Mouse (Mus musculus) ovary, postnatal 10 days (tissue): ENCODE results near the gene Sdhaf1.
A peak's percentile ranks its signal among the peaks of the same experiment; 100 is the strongest.

Experiments used
- DNase-seq: peaks from one replicate; pipeline ENCODE4 v3.0.0; 2022; ENCODE audit warnings: low spot score

Gene Sdhaf1

DNA sequence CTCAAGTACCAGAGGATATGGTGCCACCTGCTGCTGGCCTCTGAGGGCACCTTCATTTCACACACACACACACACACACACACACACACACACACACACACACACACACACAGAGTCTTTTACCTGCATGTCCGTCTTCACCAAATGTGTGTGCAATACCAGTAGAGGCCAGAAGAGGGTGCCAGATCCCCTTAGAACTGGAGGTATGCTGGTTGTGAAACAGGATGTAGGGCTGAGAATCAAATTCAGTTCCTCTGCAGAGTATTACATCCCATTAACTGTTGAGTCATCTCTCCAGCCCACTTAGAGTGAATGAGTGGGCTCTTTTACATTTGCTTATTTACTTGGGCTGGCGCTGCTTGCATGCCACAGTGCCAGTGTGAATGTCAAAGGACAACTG lies 1.7 kb upstream of the Sdhaf1 start:
- no peak for DNase-seq

DNA sequence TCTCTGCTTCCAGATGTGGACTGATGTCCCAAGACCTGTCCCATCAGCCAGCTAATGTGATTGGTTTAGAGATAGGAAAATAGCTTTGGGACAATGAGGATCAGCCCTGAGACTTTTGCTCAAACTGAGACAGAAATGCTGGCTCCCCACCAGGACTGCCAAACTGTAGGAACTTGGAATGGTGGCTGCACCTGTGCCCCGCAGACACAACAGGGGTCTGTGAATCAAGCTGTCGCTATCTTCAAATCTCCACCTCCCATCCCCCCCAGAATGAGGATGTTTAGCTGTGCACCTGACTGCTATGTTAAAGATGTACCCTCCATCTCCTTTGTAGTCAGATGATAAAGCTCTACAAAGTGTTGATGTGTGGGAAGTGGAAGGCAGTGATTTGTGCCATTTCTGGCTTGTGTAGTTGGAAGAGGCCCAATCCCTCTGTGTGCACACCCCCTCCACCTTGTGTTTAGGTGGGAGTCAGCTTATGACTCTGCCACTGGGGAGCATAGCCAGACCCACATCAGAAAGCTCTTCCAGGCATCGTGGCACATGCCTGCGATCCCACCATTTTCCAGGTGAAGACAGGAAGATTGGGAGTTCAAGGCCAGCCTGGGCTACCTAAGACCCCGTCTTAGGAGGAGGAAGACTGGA lies 727 bp upstream of the Sdhaf1 start:
- DNase-seq = no peak

DNA sequence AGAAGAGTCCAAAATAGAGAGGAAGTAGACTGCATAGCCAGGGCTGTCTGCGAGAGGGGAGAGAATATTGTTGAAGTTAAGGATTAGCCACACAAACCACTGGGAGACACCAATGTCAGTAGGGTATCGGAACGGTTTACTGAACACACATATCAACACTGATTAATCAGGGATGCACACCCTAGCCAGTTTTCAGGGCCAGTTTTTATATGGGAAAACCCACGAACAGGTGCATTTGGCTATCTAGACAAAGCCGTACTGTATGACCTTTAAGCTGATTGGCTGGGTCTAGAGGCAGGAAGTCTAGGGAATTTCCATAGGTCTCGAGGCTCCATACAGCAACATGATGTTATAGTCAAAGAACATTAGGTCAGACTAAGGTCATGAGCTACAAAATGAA lies 830 bp downstream of the Sdhaf1 start:
- DNase-seq = no peak

DNA sequence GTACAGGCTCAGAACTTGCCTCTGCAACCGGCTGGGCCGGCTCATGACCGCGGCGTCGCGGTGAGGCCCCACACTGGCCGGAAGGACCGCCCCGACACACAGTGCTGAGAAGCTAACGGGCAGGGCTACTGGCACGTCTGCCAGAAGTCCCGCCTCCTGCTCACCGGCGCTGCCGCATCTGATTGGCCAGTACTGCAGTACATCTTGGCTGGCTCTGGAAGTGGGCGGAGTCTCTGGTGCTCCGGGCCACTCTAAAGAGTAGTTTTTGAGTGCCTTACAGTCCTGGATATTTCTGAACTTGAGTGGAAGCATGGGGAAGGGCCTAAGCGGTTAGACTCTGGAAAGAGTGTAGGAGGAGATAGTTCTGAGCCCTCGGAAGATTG lies 1.4 kb downstream of the Sdhaf1 start:
- DNase-seq = peak; percentile 94

DNA sequence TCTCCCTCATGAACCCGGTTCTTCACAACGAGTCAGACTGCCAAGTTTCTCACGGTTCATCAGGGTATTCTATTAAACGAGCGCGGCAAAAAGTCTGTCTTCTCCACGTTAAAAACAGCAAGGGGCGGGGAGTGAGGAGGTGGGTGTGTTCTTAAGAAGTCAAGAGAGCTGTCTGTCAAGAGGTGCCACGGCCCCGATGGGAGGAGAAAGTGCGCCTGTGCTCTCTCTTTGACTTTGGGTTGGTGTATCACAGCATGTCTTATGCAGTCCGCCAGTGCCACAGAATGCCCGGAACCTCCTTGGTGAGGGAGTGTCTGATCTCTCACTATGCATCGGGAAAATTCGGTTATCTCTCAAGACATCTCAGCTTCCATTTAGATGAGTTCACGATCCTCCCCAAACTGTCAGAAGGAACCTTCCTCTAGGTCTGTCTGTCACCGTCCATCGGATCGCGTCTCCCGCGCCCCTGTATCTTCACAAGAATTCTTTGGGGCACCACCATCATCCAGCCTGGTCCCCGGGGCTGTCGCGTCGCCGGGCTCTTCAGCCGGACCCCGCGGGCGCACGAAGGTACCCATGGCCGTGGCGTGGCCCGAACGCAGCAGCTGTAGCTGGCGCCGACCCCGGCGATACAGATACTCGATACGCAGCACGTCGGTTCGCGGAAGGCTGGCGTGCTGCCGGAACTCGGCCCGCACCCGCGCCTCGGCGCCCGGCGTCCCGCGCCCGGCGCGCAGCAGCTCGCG lies 2.0 kb downstream of the Sdhaf1 start, which contains the start of gene E130208F15Rik:
E130208F15Rik (plus strand) TSS at position 202 of the 746 bp plus-strand sequence.
- no peak for DNase-seq

DNA sequence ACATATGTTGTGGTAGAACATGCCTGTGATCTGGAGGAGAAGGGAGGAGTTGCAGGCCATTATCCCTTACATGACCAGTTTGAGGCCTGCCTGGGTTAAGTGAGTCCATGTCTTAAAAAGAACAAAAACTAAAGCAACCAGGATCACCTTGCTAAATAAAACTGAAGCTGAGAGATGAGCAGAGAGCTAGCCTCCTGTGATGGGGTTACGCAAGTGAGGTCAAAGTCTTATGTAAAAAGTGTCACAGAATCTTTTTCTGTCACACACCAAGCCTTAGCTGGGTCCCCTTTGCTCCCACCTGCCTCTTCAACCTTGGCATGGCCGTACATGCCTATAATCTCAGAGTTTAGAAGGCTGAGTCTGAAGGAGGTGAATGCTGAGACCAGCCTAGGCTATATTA lies 2.7 kb downstream of the Sdhaf1 start:
- no peak for DNase-seq

DNA sequence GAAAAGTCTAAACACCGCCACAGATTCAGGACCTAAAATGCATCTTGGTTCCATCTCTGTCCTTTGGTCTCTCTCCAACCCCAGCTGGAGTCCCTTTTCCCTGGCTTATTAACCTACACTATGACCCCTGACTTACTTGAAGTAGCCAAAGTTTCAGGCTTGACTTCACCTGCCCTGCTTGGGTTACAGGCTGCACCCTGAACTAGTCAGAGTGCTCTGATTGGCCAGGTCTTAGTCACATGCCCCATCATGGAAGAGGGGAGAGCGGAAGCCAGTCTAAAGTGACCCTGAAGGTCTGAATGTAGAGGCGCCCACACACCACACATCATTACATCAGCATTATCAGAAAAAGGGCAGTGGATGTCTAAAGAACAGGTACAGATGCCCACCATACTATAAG lies 5.6 kb downstream of the Sdhaf1 start:
- DNase-seq = no peak

DNA sequence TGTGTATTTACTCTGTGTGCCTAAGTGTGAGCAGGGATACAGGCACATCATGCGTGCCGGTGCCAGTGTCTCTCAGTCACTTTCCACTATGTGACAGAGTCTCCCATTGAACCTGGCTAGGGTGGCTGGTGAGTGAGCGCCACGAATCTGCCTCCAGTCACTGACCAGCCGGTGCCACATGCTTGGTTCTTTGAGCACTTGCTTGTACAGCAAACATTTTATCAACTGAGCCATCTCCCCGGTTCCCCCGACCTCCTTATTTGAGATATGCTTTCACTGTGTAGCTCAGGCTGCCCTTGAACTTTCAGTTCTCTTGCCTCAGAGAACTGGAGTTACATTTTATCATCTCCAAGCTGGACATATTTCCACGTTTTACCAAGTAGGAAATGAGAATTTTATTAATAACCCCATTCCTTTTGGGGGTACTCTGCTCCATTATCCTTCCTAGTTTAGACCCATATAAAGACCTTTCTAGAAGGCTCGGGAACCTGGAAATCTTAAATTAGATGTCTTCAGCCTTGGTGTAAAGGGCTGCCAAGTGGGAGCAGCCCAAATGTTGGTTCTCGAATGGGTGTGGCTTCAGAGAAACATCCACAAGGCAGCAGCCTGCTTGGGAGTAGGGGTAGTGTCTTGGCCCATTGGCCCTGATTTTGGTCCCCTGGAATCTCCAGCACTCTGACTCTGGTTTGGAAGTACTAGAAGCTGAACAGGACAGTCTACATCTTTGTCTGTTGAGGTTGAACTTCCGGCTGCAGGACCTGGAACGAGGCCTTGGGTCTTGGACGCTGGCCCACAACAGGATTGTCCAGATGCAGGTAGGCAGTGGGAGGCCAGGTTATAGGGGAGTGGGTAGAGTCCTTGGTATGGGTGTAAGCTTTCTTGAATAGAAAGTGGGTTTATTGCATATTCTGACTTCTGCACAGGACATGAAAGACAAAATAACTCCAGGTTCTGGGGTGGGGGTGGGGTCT lies 7.9 kb downstream of the Sdhaf1 start:
- DNase-seq = no peak

DNA sequence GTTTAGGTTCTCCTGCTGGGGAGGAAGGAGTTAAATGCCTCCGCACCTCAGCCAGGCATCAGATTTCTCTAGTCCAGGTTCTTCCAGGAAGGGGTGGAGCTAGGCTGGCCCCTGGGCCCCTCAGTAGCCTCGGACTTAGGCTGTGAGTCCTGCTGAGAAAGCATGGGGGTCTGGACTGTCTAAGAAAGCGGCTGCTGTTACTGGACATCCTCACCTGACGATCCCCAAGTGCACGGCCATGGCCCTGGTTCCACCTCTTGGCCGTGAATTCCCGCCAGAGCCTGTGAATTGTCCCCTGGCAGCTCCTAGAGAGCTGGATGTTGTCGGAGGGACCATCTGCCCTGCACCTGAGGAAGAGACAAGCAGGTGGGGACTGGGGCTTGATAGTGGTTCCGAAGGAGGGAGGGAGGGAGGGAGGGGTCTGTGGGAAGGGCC lies 9.0 kb downstream of the Sdhaf1 start, which contains the start of gene Syne4:
Syne4 (plus strand) TSS at position 87 of the 435 bp plus-strand sequence.
- no peak for DNase-seq

DNA sequence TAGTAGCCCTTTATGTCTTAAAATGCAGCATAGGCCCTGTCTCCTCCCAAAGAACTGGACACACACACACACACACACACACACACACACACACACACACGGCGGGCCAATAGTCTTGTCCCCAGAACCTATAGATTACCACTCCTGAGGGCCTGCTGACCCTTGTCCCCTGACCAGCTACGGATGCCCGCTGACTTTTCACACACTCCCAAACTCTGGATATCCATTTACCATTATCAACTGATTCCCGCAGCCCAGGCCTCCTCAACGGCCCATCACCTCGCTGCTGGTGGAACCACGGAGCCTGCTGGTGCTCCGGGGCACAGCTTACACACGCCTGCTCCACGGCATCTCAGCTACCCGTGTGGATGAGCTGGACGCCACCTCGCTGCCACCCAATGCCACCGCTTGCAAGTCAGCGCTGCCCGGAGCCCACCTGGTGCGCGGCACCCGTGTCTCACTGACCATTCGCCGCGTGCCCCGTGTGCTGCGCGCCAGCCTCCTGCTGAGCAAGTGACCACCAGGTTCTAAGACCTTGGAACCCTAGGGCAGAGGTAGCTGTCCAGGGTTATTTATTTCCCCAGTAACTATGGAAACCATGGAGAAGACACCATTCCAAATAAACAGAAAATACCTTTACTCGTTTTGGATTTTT lies 9.9 kb downstream of the Sdhaf1 start:
- no peak for DNase-seq

DNA sequence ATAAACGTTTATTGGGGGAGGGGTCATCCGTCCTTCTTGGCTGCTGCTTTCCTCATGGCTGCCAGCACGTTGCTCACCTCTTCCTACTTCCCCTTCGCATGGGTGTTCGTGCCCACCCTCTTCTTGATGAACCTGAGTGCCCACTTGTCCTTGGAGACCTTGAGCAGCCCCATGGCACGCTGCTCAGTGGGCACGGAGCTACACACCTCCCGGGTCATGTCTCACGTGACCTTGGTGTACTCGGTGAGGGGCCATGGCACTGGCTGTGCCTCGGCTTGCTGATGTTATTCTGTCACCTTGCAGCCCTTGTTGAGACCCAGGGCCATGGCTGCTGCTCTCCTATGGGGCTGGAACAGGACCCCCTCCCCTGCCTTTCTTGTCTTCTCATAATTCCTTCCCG lies 13.6 kb downstream of the Sdhaf1 start:
- DNase-seq = no peak

DNA sequence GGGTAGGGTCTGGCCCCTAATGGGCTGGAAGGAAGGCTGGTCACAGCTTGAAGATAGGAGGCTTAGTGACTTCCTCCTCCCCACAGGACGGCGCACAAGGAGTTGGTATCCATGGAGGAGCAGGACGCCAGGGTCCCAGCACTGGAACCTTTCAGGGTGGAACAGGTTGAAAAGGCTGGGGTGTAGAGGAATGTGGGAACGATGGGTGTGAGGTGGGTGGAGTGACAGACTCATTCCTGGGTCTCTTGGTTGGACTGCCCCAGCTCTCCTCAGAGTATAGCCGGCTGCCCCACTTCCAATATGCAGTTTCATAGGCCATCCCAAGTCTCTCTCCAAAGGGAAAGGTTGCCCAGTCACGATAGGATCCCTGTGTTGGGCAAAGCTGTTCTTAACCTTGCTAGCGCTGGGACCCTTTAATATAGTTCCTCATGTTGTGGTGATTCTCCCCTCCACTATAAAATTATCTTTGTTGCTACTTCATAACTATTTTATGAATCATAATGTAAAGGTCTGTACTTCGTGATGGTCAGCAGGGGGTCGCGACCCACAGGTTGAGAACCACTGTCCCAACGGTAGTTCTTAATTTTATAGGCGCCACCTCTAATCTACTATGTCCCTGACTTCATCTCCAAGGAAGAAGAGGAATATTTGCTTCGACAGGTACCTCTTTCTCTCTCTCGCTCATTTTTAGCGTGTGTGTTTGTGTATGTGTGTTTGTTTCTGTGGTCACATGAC lies 14.1 kb downstream of the Sdhaf1 start:
- DNase-seq = no peak

DNA sequence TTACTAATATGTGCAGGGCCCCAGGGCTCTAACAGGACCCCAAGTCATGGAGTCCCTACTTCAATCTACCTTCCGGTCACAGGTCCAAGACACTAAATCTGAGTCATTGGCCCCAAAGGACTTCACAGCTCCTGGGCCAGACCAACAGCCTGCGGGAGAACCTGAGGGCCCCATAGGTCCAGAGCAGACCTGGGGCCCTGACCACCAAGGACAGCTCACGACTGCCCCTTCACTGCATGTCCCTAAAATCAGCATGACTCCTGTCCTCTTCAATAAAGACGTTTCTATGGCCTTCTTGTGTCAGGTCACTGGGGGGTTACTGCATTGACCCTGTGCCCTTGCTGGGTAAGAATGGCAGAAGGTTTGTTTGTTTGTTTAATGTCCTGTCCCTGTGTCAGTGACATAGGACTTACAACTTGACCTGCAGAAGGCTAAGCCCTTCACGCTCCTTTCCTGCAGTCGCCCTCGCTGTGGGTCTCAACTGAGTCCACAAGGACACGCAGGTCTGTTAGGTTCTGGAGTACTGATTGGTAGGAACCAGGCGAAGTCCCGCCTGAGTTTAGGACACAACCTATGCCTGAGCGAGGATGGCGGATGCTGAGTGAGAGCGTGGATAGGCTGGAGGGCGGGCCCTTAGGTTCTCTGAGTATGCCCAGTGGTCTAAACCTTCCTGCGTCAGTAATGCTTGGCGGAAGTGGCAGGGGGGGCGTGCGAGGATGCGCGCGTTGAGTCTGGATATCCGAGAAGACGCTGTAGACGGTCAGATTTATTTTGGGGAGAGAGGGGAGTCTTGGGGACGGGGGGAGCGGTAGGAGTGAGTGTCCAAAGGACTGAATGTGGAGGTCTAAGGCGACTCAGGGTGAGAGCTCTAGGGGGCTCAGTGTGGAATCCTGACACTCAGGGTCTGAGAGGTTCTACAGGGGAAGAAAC lies 15.4 kb downstream of the Sdhaf1 start, which contains the start of gene Alkbh6:
Alkbh6 (plus strand) TSS at position 642 of the 930 bp plus-strand sequence.
- peak; percentile 69 for DNase-seq

DNA sequence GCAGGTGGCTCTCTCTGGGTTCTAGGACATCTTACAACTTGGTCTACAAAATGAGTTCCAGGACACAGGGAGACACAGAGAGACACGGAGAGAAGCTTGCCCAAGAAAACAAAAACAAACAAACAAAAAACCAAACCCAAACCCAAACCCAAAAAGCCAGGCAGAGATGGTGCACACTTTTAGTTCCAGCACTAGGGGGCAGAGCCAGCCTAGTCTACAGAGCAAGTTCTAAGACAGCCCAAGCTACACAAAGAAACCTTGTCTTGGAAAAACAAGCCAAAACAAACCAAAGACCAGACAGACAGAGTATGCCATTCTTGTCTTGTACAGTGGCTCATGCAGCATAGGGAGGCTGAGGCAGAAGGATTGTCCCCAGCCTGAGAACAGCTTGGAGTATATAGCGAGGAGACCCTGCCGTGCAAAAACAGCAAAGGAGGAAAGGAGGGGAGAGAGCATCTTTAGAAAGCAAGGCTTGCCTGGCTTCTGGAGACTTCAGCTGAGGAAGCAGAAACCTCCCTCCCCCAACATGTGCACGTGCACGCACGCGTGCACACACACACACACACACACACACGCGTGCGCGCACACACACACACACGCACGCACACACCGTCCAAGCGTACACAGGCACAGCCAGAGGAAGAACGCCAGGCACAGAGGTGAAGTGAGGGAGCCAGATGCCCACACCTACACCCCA lies 17.5 kb downstream of the Sdhaf1 start:
- no peak for DNase-seq

DNA sequence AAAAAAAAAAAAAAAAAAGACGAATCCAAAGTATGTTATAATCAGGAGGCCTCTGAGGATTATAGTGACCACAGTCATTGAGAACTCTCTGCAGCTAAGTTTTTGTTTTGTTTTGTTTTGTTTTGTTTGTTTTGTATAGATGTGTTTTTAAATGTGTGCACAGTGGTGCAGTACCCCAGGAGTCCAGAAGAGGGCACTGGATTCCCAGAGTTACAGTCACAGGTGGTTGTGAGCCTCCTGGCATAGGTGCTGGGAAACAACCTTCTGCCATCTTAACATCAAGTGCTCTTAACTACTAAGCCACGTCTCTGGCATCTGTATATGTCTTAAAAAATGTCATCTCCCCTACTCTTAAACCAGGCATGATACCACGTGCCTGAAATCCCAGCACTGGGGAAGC lies 22.8 kb downstream of the Sdhaf1 start:
- DNase-seq = no peak

DNA sequence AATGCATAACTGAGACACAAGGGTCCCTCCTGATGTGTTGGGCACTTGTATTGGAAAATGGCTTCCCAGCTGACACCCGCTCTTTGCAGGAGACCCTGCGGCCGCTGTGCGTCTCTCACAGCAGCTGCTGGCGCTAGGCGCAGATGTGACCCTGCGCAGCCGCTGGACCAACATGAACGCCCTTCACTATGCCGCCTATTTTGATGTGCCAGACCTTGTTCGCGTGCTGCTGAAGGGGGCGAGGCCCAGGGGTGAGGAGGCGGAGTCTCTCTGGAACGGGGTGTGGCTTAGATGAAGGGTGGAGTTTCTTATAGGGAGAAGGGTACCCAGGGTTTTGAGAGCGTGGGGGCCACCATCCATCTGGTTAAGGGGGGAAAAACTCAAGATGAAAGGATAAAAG lies 26.4 kb downstream of the Sdhaf1 start:
- no peak for DNase-seq

DNA sequence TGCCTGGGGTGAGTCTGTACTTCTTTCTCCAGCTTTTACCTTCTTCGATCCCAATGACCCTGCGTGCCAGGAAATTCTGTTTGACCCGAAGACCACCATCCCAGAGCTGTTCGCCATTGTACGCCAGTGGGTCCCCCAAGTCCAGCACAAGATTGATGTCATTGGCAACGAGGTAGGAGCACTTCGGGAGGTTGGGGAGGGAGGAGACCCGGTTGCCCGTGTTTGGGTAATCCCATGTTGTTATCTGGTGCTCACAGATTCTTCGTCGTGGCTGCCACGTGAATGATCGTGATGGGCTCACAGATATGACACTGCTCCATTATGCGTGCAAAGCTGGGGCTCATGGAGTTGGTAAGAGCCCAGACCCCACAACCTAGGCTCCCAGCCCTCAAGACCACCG lies 26.9 kb downstream of the Sdhaf1 start:
- DNase-seq = no peak

DNA sequence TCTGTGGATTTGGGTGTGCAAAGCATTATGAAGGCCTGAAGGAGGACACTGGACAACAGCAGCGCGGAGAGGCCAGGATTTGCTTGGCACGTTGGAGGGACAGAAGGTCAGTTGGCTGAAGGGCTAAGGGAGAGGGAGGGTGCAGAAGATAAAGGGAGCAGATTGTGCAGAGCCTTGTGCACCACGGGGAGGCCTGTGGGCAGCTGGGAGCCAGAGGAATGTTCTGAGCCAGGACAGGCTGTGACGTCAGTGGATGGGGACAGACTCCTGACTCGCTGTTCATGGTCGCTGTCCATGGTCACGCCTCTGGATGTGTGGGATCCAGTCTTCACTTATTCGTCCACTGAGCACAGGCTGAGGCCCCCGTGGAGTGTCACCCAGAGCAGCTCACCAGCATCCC lies 28.6 kb downstream of the Sdhaf1 start:
- DNase-seq = no peak

DNA sequence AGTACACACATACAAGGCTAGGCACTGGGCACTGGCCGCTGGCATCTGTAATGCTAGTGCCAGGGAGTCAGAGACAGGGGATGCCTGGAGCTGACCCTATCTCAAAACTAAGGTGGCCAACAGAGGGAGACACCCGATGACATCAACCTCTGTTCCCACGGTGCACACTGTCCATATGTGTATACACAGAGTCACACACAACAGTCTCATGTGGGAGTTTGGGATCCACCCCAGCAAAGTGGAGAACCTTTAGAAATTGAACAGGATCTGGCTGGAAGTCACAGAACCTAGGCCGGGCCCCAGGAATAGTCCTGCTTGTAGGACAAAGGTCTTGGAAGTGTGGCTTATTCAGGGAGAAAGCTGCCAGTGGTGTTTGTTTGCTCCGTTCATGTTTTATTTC lies 29.4 kb downstream of the Sdhaf1 start:
- DNase-seq = no peak
